Mouse (Mus musculus): ENCODE measurements around the gene Prg3. TPM values are rescaled to one million over a fixed set of nuclear protein-coding genes. Genes with fewer than 3 reads are reported as not detected.

Prg3 gene
- polyA plus RNA-seq (2016; fragmentation: Nextera tagmentation; extraction: Ambion mirVana), result not detected in 2 replicates

- 83% methylated on average over 1 of the region's 1 CpGs for WGBS
- H3K27ac ChIP-seq, result no peak within 1 kb of the TSS
These were observed at the start of gene Prg3 for GRCm38 (mm10) chr2:84987930-84988329. TSS of gene Prg3 (plus strand) at chr2:84988215.

GRCm38 (mm10) chr2:84938249-84938946 lies 49.6 kb upstream of the Prg3 start:
- Histone ChIP-seq H3K27me3 (no peaks in the 10 kb centered on the region), H3K9me3 (no peaks in the 10 kb centered on the region), H3K27ac (no peak overlapping the region; the same call in 1 of the 2 replicates), H3K4me2 (peak overlapping the region; percentile 55; the same call in 1 of the 2 replicates), H3K9ac (no peak overlapping the region), H3K36me3 (replicated peaks) (no peaks in the 10 kb centered on the region), H3K4me1 (peaks cover 14% of the 10 kb centered on the region), H3K4me3 (replicated peaks) (no peak overlapping the region)
- WGBS, result 89% methylated on average over 5 of the region's 5 CpGs
- no peak for ATAC-seq (ENCODE audit: low FRiP score)

More at GRCm38 (mm10) chr2:84987930-84988329, at the start of gene Prg3:
- Histone ChIP-seq H3K4me1 (no peaks in the 10 kb centered on the region), H3K9me3 (no peaks in the 10 kb centered on the region), H3K9ac (no peak within 1 kb of the TSS), H3K36me3 (replicated peaks) (no peaks in the 10 kb centered on the region), H3K4me3 (replicated peaks) (no peak within 1 kb of the TSS), H3K27me3 (no peaks in the 10 kb centered on the region), H3K4me2 (no peak within 1 kb of the TSS)
- no peak for ATAC-seq (ENCODE audit: low FRiP score)

DNA sequence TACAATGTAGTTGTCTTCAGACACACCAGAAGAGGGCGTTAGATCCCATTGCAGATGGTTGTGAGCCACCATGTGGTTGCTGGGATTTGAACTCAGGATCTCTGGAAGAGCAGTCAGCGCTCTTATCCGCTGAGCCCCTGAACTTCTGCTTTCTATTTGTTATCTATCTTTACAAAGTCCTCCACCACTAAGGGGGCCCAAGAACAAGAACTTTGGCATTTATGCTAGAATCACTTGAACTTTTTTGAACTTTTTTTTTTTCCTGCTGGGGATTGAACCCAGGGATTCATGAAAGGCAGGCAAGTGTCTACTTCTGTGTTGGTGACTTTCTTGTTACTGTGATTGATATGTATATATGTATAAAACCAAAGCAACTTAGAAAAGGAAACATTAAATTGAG lies 48.7 kb upstream of the Prg3 start:
- no peak for ATAC-seq (ENCODE audit: low FRiP score)
- Histone ChIP-seq H3K4me2 (no peak overlapping the region), H3K27ac (no peak overlapping the region), H3K4me1 (peaks cover 14% of the 10 kb centered on the region), H3K36me3 (replicated peaks) (no peaks in the 10 kb centered on the region), H3K27me3 (no peaks in the 10 kb centered on the region), H3K9ac (no peak overlapping the region), H3K4me3 (replicated peaks) (no peak overlapping the region), H3K9me3 (no peaks in the 10 kb centered on the region)
- 91% methylated on average over 3 of the region's 3 CpGs for WGBS

DNA sequence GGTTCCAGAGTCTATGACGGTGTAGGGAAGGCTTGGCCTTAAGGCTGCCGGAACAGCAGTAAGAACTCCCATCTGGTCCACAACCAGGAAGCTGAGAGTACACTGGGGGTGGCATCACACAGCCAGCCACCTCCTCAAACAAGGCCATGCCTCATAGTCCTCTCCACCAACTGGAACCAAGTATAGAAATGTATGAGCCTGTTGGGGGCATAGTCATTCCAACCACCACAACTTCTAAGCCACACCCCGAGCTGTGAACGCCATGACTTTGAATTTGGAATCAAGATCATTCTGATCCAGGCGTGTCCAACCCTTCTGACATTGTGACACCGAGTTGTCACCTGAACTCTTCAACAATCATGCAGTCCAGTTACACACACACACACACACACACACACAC lies 48.3 kb upstream of the Prg3 start:
- no peaks in the 10 kb centered on the region for H3K9me3 ChIP-seq
- H3K36me3 ChIP-seq (replicated peaks), result no peaks in the 10 kb centered on the region
- H3K9ac ChIP-seq, result no peak overlapping the region
- H3K4me1 ChIP-seq, result peaks cover 11% of the 10 kb centered on the region
- WGBS, result 96% methylated on average over 6 of the region's 6 CpGs
- H3K27me3 ChIP-seq, result no peaks in the 10 kb centered on the region
- H3K4me2 ChIP-seq, result no peak overlapping the region
- H3K4me3 ChIP-seq (replicated peaks), result no peak overlapping the region
- no peak for ATAC-seq (ENCODE audit: low FRiP score)
- H3K27ac ChIP-seq, result no peak overlapping the region

GRCm38 (mm10) chr2:84941332-84941731 lies 46.7 kb upstream of the Prg3 start:
- ATAC-seq (ENCODE audit: low FRiP score), result no peak
- no peaks in the 10 kb centered on the region for H3K36me3 ChIP-seq (replicated peaks)
- no peak overlapping the region for H3K4me2 ChIP-seq
- H3K4me1 ChIP-seq, result peaks cover 7% of the 10 kb centered on the region
- H3K4me3 ChIP-seq (replicated peaks), result no peak overlapping the region
- H3K9me3 ChIP-seq, result no peaks in the 10 kb centered on the region
- H3K9ac ChIP-seq, result no peak overlapping the region
- H3K27ac ChIP-seq, result no peak overlapping the region
- H3K27me3 ChIP-seq, result no peaks in the 10 kb centered on the region
- WGBS, result 82% methylated on average over 2 of the region's 2 CpGs

DNA sequence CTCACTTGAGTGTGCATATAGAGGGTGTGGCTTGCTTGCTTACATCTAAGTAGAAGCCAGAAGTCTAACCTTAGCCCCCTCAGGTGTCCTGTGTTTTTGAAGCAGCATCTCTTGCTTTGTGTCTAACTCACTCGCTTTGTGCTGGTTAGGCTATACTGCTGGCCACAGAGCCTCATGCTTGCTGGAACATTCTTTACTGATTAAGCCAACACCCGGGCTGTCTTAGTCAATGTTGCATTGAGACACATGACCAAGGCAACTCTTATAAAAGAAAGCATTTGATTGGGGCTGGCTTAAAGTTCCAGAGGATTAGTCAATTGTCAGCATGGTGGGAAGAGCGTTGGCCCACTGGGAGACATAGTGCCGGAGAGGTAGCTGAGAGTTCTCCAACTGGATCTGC lies 46.2 kb upstream of the Prg3 start:
- no peaks in the 10 kb centered on the region for H3K9me3 ChIP-seq
- 82% methylated on average over 4 of the region's 4 CpGs for WGBS
- no peak overlapping the region for H3K9ac ChIP-seq
- H3K4me3 ChIP-seq (replicated peaks), result no peak overlapping the region
- H3K27me3 ChIP-seq, result no peaks in the 10 kb centered on the region
- peaks cover 4% of the 10 kb centered on the region; the same call in 1 of the 2 replicates for H3K4me1 ChIP-seq
- ATAC-seq (ENCODE audit: low FRiP score), result no peak
- H3K27ac ChIP-seq, result no peak overlapping the region
- no peak overlapping the region for H3K4me2 ChIP-seq
- no peaks in the 10 kb centered on the region for H3K36me3 ChIP-seq (replicated peaks)

- 86% methylated on average over 3 of the region's 3 CpGs for WGBS
- H3K36me3 ChIP-seq (replicated peaks), result no peaks in the 10 kb centered on the region
- no peaks in the 10 kb centered on the region for H3K9me3 ChIP-seq
- H3K27ac ChIP-seq, result no peak overlapping the region
- no peaks in the 10 kb centered on the region for H3K27me3 ChIP-seq
- no peak for ATAC-seq (ENCODE audit: low FRiP score)
- no peak overlapping the region for H3K4me3 ChIP-seq (replicated peaks)
- H3K9ac ChIP-seq, result no peak overlapping the region
- H3K4me1 ChIP-seq, result no peaks in the 10 kb centered on the region
- H3K4me2 ChIP-seq, result no peak overlapping the region
These were observed 40.8 kb upstream of the Prg3 start for GRCm38 (mm10) chr2:84947154-84947771.

GRCm38 (mm10) chr2:84948252-84948651 lies 39.8 kb upstream of the Prg3 start:
- no peak for ATAC-seq (ENCODE audit: low FRiP score)
- H3K9me3 ChIP-seq, result no peaks in the 10 kb centered on the region
- no peaks in the 10 kb centered on the region for H3K36me3 ChIP-seq (replicated peaks)
- H3K9ac ChIP-seq, result no peak overlapping the region
- no peaks in the 10 kb centered on the region for H3K27me3 ChIP-seq
- H3K4me3 ChIP-seq (replicated peaks), result no peak overlapping the region
- H3K4me1 ChIP-seq, result no peaks in the 10 kb centered on the region
- H3K27ac ChIP-seq, result no peak overlapping the region
- no peak overlapping the region for H3K4me2 ChIP-seq
- 85% methylated on average over 7 of the region's 7 CpGs for WGBS

DNA sequence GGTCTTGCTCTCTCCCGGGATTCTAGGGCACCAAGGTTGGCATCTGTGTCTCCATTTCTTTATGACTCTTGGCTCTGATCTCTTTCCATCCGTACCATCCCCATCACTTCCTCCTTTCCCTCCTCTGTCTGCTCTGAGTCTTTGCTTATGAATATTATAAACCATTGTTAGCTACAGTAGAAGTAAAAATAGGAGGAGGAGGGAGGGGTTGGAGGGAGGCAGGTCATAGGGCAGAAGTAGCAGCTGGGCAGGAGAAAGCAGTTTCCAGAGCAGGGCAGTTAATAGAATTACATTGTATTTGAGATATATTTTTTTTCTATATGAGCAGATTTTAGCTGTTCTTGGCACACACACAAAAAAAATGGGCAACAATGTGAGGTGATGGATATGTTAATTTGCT lies 39.3 kb upstream of the Prg3 start:
- H3K27ac ChIP-seq, result no peak overlapping the region
- H3K9me3 ChIP-seq, result no peaks in the 10 kb centered on the region
- no peaks in the 10 kb centered on the region for H3K36me3 ChIP-seq (replicated peaks)
- no peak overlapping the region for H3K9ac ChIP-seq
- 89% methylated on average over 2 of the region's 2 CpGs for WGBS
- no peak overlapping the region for H3K4me3 ChIP-seq (replicated peaks)
- H3K4me2 ChIP-seq, result no peak overlapping the region
- no peaks in the 10 kb centered on the region for H3K27me3 ChIP-seq
- no peak for ATAC-seq (ENCODE audit: low FRiP score)
- no peaks in the 10 kb centered on the region for H3K4me1 ChIP-seq

DNA sequence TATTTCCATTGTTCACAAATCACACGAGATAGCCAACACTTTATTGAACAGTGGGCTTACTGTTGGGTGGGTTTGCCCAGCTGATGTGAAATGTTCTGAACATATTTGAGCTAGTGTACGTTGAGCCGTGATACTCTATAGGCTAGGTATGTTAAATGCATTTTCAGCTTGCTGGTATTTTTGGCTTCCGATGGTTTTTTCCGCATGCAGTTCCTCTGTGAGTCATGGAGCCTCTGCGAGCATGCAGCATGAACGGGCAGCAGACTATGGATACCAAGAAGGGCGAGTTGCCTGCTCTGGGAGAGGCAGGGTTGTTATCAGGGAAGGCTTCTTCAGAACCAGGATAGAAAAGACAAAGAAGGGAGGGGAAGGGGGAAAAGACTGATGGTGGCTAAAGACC lies 37.0 kb upstream of the Prg3 start:
- H3K36me3 ChIP-seq (replicated peaks), result no peaks in the 10 kb centered on the region
- H3K9ac ChIP-seq, result no peak overlapping the region
- H3K4me2 ChIP-seq, result no peak overlapping the region
- ATAC-seq (ENCODE audit: low FRiP score), result no peak
- 92% methylated on average over 8 of the region's 8 CpGs for WGBS
- no peak overlapping the region for H3K4me3 ChIP-seq (replicated peaks)
- no peaks in the 10 kb centered on the region for H3K27me3 ChIP-seq
- no peaks in the 10 kb centered on the region for H3K9me3 ChIP-seq
- H3K27ac ChIP-seq, result no peak overlapping the region
- no peaks in the 10 kb centered on the region for H3K4me1 ChIP-seq

GRCm38 (mm10) chr2:84952251-84952650 lies 35.8 kb upstream of the Prg3 start:
- Histone ChIP-seq H3K9ac (no peak overlapping the region), H3K9me3 (no peaks in the 10 kb centered on the region), H3K27ac (no peak overlapping the region), H3K27me3 (no peaks in the 10 kb centered on the region), H3K4me2 (no peak overlapping the region), H3K4me1 (no peaks in the 10 kb centered on the region), H3K36me3 (replicated peaks) (no peaks in the 10 kb centered on the region), H3K4me3 (replicated peaks) (no peak overlapping the region)
- no peak for ATAC-seq (ENCODE audit: low FRiP score)
- 92% methylated on average over 1 of the region's 1 CpGs for WGBS

DNA sequence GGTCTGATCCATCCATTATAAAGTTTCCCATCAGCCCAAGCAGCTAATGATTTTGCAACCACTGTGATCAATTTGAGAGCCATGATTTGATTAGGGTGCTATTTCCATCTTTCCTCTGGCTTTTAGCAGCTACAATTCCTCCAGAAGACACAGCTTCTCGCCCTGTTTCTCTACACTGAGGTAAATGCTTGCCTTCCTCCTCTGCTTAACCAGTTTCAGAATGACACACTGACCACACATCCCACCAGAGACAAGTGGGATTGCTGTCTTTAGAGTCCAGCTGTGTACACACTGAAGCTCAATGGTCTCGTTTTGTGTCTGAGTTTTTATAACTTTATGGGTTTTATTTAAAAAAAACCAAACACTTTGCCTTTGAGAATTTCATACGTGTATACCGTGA lies 35.3 kb upstream of the Prg3 start:
- no peak overlapping the region for H3K4me3 ChIP-seq (replicated peaks)
- H3K27me3 ChIP-seq, result no peaks in the 10 kb centered on the region
- no peaks in the 10 kb centered on the region for H3K9me3 ChIP-seq
- WGBS, result 91% methylated on average over 4 of the region's 4 CpGs
- no peak overlapping the region for H3K27ac ChIP-seq
- H3K9ac ChIP-seq, result no peak overlapping the region
- H3K36me3 ChIP-seq (replicated peaks), result no peaks in the 10 kb centered on the region
- H3K4me1 ChIP-seq, result no peaks in the 10 kb centered on the region
- H3K4me2 ChIP-seq, result no peak overlapping the region
- no peak for ATAC-seq (ENCODE audit: low FRiP score)

GRCm38 (mm10) chr2:84955435-84955834 lies 32.6 kb upstream of the Prg3 start:
- H3K27me3 ChIP-seq, result no peaks in the 10 kb centered on the region
- no peak overlapping the region for H3K27ac ChIP-seq
- no peaks in the 10 kb centered on the region for H3K9me3 ChIP-seq
- no peaks in the 10 kb centered on the region for H3K36me3 ChIP-seq (replicated peaks)
- H3K4me2 ChIP-seq, result no peak overlapping the region
- no peak overlapping the region for H3K9ac ChIP-seq
- H3K4me1 ChIP-seq, result no peaks in the 10 kb centered on the region
- no peak for ATAC-seq (ENCODE audit: low FRiP score)
- 88% methylated on average over 9 of the region's 9 CpGs for WGBS
- no peak overlapping the region for H3K4me3 ChIP-seq (replicated peaks)

Data from forebrain, embryonic 12.5 days (tissue).